Mouse (Mus musculus) kidney, adult 18-20 months (tissue): ENCODE data around the gene Ccn2.

Experiments used
- DNase-seq: peaks from one replicate; pipeline ENCODE4 v3.0.0; 2021

Gene Ccn2

DNA sequence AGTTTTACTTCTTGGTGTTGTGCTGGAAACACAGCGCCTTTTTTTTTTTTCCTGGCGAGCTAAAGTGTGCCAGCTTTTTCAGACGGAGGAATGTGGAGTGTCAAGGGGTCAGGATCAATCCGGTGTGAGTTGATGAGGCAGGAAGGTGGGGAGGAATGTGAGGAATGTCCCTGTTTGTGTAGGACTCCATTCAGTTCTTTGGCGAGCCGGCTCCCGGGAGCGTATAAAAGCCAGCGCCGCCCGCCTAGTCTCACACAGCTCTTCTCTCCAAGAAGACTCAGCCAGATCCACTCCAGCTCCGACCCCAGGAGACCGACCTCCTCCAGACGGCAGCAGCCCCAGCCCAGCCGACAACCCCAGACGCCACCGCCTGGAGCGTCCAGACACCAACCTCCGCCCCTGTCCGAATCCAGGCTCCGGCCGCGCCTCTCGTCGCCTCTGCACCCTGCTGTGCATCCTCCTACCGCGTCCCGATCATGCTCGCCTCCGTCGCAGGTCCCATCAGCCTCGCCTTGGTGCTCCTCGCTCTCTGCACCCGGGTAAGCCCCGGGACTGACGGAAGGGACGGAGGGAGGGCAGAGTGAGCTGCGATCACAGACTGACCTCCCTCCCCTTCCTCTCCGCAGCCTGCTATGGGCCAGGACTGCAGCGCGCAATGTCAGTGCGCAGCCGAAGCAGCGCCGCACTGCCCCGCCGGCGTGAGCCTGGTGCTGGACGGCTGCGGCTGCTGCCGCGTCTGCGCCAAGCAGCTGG, at the start of gene Ccn2:
TSS of gene Ccn2 (plus strand) at position 193 of the 753 bp plus-strand sequence.
- peak; percentile 88 for DNase-seq

DNA sequence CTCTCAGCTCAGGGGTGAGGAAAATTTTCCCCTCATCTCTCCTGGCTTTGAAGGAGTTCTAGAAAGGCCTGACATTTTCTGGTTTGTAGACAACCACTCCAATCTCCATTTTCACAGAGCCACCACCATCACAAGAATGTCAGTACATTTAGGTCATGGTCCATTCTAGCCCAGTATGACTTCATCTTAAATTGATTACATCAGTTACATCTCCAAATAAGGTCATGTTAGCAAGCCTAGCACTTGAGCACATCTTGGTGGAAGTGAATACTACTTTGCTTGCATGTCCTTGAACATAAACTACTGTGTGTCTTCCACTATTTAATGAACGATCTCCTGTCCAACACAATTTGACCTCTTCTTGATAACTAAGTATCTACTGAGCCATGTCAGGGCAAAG, 42.4 kb upstream of the Ccn2 start:
- DNase-seq: no peak

DNA sequence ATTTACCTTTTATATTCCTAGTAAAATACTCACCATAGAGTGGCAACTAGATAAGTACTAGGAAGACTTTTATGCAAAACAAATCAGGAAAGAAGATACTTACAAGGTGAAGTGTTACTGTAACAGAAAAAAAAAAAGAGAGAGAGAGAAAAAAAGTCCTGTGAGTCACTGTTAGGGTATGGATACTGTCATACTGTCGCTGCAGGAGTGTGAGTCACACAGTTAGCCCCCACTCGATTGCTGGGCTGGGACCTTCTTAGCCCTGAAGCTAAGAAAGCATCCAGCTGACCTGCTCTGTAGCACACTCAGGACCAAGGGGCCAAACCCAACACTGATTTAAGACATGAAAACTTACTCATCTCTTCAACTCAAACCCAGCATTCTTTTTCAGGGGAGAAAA, 41.2 kb upstream of the Ccn2 start:
- no peak for DNase-seq

DNA sequence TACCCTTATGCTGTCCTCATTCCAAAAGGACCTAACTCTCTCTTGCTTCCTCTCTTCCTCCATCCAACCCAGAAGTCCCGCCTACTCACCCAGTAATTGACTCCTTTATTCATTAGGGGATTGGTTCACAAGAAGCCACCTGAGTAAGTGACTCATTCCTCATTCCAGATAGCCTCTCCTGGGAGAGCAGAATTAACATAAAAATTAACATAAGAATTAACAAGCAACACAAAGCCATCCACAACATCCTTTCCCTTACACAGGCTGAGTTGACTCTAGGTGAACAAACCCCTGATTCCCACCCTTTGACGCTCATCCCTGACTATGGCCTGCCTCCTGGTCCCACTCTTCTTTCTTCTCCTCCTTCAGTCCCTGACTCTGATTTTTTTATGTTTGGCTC, 36.9 kb upstream of the Ccn2 start:
- DNase-seq: no peak

DNA sequence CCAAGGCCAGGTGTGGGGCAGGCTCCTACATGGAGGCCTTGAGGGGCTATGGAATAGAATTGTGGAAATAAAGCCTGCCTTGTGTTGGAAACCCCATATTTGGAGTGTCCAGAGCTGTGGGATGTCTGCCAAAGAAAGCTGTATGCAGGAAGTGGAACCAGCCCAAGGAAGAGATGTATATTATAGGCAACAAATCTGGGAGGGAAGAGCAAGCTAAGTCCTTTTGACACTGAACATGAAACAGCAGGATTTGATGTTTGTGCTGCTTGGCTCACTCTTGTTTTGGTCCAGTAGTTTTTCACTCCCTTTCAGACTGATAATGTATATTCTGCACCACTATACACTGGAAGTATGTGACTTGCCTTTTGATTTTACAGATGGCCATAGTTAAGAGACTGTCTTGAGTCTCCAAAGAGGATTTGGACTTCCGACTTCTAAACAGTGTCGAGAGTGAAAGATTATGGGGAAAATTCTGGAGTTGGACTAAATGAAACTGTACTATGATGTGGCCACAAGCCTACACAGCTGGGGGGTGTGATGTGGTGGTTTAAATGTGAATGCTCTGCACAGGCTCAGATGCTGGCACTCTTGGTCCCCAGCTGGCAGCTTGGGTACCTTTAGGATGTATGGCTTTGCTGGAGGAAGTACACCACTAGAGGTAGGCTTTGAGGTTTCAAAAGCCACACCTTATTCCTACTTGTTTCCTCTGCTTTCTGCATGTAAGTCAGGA, 25.4 kb upstream of the Ccn2 start:
- no peak for DNase-seq

DNA sequence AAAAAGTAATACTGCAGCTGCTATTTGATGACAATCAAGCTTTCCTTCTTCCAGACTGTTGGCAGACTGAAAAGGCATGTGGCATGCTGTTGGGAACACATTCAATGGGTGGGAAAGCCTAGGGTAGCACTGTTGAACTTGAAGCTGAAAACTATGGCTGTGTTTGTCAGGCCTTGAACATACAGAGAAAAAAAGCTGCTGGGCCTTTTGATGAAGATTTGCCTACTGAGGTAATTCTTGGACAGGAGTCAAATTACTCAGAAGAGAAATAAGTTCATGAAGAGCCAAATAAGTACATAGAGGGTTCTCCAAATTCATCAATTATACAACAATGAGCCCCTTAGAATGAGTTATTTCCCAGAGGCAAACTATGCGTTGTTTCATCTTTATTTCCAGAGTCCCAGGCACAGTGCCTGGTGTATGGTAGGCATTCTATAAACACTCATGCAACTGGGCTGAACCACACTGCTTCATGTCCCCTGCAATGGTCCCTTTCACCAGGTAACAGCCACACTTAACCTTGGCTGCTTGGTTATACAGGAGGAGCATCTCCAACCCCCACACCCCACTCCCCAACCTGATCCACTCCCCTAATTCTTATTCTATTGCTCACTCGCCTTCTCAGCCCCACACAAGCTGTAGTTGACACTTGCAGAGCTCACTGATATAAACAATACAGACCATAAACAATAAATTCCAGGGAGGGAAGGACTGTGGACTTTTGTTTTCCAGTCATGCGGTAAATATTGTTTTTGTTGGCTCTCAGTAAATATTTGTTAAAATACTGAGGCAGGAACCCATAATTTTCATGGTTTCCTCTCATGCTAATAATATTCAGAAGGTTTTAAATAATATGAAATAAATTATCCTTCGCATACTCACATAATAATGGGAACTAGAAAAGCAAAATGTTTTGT, 22.9 kb upstream of the Ccn2 start:
- DNase-seq: no peak

DNA sequence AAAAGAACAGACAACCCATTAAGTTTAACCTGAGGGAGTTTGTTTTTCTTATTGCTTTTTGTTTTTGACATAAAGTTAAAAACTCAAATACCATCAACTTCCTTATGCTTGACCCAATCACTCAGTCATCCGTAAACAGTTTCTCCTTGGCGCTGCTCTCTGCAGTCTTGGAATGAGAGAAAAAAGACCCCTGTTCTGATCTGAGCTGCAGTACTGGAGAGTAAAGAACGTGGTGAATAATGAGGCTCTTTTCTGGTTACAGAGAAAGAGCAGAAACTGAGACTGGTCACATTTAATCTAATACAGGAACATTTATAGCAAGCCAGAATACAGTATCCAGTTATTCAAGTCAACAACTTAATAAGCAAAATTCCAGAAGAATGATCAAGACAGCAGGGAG, 21.8 kb upstream of the Ccn2 start:
- no peak for DNase-seq

DNA sequence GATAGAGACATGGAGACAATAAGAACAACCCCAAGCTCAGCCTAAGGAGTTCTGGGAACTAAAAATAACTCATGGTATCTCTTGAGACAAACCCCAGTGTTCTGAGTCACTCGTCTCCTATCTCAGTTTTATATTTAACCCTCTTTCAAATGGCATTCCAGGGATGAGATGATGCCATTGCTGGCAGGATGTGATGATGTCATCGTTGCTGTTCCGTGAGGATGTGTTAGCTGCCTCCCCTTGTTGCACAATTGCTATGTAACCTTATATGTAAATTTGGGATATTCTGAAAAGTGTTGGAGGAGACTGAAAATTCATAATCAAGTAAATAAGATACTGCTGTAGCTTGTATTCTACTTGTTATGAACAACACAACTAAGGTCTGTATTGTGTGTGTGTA, 14.2 kb upstream of the Ccn2 start:
- DNase-seq: no peak

DNA sequence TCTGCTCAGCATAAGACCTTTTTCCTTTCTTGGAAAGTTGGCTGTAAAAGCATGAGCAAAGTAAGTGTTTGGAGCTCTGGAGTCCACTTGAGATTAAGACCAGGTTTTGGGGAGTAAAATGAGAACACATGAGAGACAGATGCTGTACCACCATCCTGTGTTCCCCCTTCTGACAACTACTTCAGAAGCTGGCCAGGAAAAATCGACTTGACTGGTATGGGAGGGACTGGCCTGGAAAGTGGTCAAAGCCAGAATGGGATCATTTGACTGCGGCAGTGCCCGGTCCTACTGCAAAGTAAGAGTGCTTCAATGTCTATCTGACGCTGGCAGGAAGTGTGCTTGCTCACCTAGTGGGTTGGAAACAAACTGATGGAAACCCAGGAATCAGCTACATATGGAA, 6.4 kb upstream of the Ccn2 start:
- no peak for DNase-seq

DNA sequence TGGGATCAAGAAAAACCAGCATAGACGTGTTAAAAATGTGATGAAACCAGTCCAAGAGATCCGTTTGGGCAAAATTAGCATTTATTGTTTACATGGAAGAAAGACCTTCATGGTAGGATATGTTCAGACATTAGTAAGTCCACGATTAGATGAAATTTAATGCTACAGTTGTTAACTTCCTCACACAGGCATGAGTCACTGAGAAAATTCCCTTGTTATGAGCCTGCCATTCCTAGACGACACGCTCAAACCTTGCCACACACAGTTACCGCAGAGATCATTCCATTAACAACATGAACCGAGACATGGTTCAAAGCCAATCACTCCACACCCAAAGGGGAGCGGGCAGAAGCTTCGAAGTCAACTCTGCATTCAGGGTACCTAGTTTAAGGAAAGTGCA, 6.0 kb upstream of the Ccn2 start:
- no peak for DNase-seq

DNA sequence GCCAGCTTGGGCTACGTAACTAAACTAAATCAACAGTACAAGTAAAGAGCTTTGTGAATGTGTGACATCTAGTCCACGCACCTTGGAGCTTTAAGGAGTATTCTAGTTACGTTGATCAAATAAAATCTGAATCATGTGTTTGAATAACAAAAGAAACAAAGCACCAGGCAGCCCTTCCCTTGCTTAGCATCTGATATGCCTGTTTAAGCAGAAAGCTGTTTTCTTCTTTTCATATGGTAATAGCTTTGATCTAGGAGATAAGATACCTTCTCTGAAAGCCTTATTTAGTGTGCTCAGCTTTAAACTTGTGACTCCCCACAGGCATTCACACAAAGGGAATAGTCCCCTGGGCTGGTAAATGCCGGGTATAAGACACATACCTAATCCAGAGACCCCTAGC, 4.7 kb upstream of the Ccn2 start:
- DNase-seq: no peak

DNA sequence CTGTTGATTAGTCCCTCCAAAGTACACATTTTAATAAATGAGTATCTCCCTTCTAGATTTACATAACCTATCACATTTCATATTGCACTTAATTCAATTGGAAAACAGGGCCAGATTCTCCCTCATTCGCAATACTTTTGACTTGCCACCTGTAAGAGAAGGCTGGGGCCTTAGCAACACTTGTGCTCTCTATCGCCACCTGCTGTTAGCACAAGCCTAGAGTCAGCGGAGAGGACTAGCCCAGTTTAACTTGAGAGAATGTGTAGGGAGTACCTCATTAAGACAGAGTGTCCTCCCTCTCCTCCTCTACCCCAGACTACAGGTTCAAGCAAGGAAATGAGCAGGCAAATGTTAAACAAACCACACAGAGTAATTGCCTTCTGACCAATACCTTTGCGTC, 4.1 kb upstream of the Ccn2 start:
- peak; percentile 85 for DNase-seq

DNA sequence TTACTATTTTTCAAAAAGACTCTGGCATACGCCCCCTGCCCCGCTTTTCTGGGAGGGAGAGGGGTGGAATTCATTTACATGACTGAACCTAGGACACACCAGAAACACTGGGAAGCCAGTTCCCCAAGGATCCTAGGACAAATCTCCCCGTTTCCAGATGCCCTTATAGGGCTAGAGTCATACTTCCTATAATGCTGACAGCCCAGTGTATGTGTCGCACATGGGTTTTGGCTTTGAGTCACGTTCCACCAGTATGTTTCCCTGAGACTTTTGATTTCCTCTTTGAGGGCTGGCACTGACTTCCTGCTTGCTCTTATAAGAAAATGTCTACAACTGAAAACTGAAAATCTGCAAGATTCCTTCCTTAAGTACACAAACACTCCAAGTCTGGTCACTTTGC, 3.5 kb upstream of the Ccn2 start:
- no peak for DNase-seq

DNA sequence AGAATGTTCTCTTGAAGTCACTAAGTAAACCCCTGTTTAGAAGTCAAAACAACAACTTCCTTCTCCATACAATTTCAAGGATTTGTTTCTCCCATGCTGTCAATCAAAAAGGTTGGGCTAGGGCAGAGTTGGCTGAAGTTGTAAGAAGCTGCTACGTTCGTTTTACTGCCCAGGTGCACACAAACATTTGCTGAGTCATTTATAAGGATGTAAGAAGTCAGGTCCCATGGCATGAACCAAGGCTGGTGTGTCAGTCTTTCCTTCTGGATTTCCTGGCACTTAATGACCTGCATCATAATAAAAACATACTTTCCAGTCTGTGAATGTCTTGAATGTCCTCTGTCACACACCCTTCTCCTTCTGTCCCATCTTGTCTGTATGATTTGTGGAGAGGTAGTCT, 2.9 kb upstream of the Ccn2 start:
- no peak for DNase-seq

DNA sequence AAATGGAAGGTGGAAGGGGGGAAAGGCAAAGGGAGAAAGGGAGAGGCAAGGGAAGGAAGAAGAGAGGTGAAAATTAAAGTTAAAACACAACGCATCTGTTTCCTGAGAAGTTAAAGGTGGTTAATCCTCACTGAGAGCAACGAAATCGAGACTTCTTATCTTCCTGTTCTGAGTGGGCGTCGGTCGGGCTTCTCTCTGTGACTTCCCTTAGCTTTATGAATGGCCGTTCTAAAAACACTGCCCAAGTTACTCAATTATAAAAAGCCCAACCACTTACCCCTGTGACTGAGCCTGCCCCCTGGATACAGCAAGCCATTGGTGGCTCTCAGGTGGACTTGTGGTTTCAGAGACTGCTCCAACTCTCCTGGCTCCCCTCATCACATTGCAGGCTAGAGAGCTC, 2.3 kb upstream of the Ccn2 start:
- no peak for DNase-seq

DNA sequence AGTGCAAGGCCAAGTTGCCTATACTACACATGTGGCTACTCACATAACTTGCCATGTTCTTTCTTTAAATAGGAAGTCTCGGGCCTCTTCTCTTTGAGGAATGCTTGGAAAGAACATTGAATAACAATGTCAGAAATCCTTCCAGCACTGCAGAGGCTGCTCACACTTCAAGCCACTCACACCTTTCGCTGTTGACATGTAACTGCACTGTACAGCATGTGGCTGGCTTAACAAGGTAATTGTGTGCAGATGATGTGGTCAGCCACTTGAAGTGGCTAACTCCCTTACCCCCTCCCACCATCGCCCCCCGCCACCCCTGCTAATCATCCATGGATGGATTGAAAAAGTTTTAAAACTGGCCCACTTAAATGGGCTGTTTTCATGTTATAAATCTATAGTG, 1.7 kb upstream of the Ccn2 start:
- no peak for DNase-seq

DNA sequence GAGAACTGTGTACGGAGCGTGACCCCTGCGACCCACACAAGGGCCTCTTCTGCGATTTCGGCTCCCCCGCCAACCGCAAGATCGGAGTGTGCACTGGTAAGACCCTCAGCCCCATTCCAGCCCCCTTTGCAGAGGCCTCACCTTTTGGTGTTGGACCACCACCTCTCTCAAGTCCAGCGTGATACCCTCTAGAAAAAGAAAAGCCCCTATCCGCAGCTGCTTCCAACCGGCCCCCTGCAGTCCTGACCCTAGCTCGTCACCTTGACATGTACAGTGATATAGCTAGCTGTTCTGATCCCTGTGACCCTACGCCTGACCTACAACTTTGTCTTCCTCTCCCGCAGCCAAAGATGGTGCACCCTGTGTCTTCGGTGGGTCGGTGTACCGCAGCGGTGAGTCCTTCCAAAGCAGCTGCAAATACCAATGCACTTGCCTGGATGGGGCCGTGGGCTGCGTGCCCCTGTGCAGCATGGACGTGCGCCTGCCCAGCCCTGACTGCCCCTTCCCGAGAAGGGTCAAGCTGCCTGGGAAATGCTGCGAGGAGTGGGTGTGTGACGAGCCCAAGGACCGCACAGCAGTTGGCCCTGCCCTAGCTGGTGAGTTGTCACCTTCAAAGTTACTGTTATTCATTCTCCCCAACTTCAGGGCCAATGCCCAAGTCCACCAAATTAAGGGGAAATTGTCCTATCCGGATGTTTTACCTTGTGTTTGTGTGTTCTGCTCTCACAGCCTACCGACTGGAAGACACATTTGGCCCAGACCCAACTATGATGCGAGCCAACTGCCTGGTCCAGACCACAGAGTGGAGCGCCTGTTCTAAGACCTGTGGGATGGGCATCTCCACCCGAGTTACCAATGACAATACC, 994 bp downstream of the Ccn2 start:
- DNase-seq: peak; percentile 64

DNA sequence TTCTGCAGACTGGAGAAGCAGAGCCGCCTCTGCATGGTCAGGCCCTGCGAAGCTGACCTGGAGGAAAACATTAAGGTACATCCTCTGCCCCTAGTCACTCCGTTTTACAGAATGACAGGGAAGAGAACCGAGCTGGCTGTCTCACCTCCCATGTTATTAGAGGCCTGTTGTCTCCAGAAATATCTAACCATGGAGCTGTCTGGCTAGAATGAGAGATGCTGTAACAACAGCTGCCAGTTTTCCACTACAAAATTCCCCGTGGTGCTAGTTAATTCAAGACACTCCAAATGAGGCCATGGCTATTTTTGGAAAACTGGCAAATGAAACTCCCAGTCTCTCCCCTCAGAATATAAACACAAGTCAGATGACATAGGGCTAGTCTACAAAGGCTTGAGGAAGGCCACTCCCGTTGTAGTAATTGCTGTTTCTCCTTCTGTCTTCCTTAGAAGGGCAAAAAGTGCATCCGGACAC, 1.7 kb downstream of the Ccn2 start:
- DNase-seq: no peak

DNA sequence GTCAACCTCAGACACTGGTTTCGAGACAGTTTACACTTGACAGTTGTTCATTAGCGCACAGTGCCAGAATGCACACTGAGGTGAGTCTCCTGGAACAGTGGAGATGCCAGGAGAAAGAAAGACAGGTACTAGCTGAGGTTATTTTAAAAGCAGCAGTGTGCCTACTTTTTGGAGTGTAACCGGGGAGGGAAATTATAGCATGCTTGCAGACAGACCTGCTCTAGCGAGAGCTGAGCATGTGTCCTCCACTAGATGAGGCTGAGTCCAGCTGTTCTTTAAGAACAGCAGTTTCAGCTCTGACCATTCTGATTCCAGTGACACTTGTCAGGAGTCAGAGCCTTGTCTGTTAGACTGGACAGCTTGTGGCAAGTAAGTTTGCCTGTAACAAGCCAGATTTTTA, 2.5 kb downstream of the Ccn2 start:
- no peak for DNase-seq

DNA sequence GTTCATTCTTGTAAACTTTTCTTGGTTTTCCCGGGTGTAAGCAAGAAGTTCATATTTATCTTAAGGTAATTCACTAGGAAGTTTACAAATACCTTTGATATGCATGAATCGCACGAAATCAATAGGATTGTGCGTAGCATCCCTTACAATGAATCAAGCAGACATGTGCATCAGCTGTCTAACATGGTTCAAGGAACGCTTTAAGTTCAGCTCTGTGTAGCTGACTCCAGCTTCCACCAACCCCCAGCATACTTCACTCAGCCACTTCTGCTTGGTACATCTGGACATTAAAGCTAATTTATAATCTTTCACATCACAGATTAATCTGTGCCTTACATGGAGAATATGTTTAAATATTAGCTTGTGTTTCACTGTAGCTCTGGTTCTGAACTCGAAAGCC, 3.5 kb downstream of the Ccn2 start:
- DNase-seq: no peak

DNA sequence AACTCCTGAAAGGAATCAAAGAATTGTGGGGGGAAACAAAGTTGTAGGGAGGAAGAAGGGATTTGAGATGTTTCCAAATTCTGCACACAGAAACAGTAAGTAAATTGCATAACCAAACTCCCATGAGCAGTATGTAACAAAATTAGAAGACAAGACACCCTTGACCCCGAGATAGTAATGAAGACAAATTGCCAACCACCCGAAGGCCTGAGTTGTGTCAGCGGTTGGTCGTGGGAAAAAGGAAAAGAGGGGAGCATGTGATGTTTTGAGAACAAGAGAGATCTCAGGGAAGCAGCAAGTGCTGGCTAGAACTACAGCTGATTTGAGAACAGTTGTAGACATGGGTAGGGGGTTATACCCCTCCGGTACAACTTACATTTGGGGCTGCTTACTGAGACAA, 4.6 kb downstream of the Ccn2 start:
- DNase-seq: no peak

DNA sequence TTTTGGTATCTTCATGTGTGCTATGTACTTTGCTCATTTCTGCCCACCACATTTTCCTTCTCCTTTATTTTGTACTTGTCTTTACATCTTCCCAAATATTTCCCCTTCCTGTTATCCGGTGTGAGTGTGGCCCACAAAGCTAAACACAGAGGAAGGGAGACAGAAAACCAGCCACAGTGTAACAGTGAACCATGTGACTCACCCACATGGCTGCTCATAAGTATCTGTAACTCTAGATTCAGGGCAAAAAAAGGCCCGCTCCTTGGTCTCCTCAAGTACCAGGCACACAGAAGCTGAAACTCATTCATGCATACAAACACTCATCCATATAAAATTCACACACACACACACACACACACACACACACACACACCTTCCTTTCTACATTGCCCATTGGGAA, 7.8 kb downstream of the Ccn2 start:
- no peak for DNase-seq

DNA sequence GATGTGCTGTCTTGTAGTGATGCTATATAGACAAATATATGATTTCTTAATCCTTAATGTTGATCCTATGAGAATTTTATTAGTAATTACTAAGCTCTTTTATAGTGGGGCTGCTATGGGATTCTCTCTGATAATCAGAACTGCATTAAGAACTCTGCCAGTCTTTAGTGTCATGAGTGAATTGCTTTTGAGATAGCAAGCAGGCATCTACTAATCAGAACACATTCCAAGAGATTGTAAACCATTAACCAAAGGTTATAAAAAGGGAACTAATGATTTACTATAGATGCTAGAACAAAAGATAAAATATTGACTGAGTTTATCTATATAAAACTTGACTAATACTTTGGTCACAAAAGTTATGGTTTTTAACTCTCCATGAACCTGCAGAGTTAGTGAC, 8.5 kb downstream of the Ccn2 start:
- DNase-seq: no peak
